9 mouse cellular contexts compared by ENCODE assay signal in the genomic region with DNA sequence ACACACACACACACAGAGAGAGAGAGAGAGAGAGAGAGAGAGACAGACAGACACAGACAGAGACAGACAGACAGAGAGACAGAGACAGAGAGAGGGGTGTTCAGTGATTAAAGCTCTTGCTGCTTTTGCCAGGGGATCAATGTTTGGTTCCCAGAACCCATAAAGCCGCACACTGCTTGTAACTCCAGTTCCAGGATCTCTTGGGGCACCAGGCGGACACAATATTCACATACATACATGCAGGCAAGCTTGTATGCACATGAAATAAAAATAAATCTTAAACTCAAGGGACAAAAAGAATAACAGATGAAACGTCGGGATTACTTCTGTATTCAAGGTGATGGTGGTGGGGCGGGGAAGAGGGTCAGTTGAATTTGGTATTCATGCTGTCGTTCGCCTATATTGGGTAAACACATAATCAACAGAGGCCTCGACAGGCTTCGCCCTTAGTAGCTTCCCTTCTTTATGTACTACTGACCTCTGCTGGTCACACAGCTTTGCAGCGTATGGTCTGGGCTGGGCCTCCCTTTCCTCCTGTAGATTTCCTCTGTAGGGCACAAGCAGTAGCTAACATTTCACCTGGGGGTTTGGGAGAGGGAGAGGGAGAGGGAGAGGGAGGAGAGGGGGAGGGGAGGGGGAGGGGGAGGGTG. TPM values are rescaled to one million over a fixed set of nuclear protein-coding genes. Genes with fewer than 3 reads are reported as not detected.
DNase-seq lines count a peak whose midpoint lies in the region; ATAC-seq and TF ChIP-seq lines count a peak whose summit lies in the region.
"Had no signal": no experiment of that assay in that cellular context is flagged by ENCODE, and none has a peak within 500 bp of the region (broad histone marks: within the 10 kb centered on the region; RNA-seq: fewer than 3 reads in every experiment).

No protein-coding gene starts in this region.

- DNase-seq in CD8-positive naive resting alpha-beta T cell, adult 2 months (ENCODE audit: low read depth in 2 of 2, low spot score in 2 of 2) = peak; percentile 28 to 59
- peak; percentile 5 for DNase-seq in c-Kit-negative CD71-positive TER-119-positive erythroid progenitor cells, embryonic 14.5 days (ENCODE audit: low read depth, low spot score)
- DNase-seq in fibroblast of lung, adult 2 months (ENCODE audit: low read depth) = peak; percentile 58
- DNase-seq in kidney, postnatal 14 days = peak; percentile 80
- DNase-seq in neural tube, embryonic 10.5 days (ENCODE audit: extremely low spot score, low spot score) = peak; percentile 78
- DNase-seq in stomach, postnatal 0 days (ENCODE audit: low spot score) = peak; percentile 78

- peak; percentile 95 for ATAC-seq in heart, embryonic 15.5 days (replicated peaks; ENCODE audit: insufficient number of reproducible peaks, insufficient read depth, low FRiP score, low read depth)
- ATAC-seq in liver, embryonic 12.5 days = peak; percentile 92
- ATAC-seq in stomach, postnatal 0 days (ENCODE audit: low FRiP score, low TSS enrichment) = peak; percentile 97

- H3K9me3 ChIP-seq in heart, embryonic 15.5 days (replicated peaks) = no peaks in the 10 kb centered on the region
- no peaks in the 10 kb centered on the region for H3K9me3 ChIP-seq in liver, embryonic 12.5 days (replicated peaks)
- no peaks in the 10 kb centered on the region for H3K9me3 ChIP-seq in stomach, postnatal 0 days (ENCODE audit: control insufficient read depth, low read length)

- H3K4me3 ChIP-seq in heart, embryonic 15.5 days = no peak overlapping the region
- H3K4me3 ChIP-seq in liver, embryonic 12.5 days = peak overlapping the region; percentile 33
- no peak overlapping the region for H3K4me3 ChIP-seq in stomach, postnatal 0 days (ENCODE audit: low read depth, low read length)

- H3K9ac ChIP-seq in heart, embryonic 15.5 days = no peak overlapping the region
- peak overlapping the region; percentile 66; the same call in 1 of the 2 replicates for H3K9ac ChIP-seq in liver, embryonic 12.5 days
- no peak overlapping the region for H3K9ac ChIP-seq in stomach, postnatal 0 days (ENCODE audit: low read length)

- no peak overlapping the region for H3K27ac ChIP-seq in heart, embryonic 15.5 days
- H3K27ac ChIP-seq in liver, embryonic 12.5 days = no peak overlapping the region
- H3K27ac ChIP-seq in stomach, postnatal 0 days (replicated peaks) = no peak overlapping the region
- H3K27ac ChIP-seq: macrophage had no signal

- 12% methylated on average over 10 of the region's 10 CpGs for WGBS in heart, embryonic 15.5 days
- WGBS in liver, embryonic 12.5 days (ENCODE audit: insufficient replicate concordance) = 10% methylated on average over 10 of the region's 10 CpGs
- WGBS in stomach, postnatal 0 days = 12% methylated on average over 10 of the region's 10 CpGs

- H3K36me3 ChIP-seq in heart, embryonic 15.5 days = no peaks in the 10 kb centered on the region
- H3K36me3 ChIP-seq in liver, embryonic 12.5 days = peaks cover 12% of the 10 kb centered on the region
- no peaks in the 10 kb centered on the region for H3K36me3 ChIP-seq in stomach, postnatal 0 days (ENCODE audit: control insufficient read depth, insufficient read depth, low read length)

- peak overlapping the region; percentile 71 for H3K4me2 ChIP-seq in heart, embryonic 15.5 days
- H3K4me2 ChIP-seq in liver, embryonic 12.5 days = peak overlapping the region; percentile 61
- no peak overlapping the region for H3K4me2 ChIP-seq in stomach, postnatal 0 days (replicated peaks; ENCODE audit: low read depth)

- peak; percentile 94 for TF ChIP-seq CTCF in stomach, postnatal 0 days (IDR thresholded peaks at IDR 0.05; ENCODE audit: low read depth)

- TF ChIP-seq EP300 in stomach, postnatal 0 days (optimal IDR thresholded peaks at IDR 0.05) = no peak

- H3K4me1 ChIP-seq in heart, embryonic 15.5 days (replicated peaks) = peaks cover 5% of the 10 kb centered on the region
- peaks cover 11% of the 10 kb centered on the region for H3K4me1 ChIP-seq in liver, embryonic 12.5 days
- H3K4me1 ChIP-seq in stomach, postnatal 0 days (replicated peaks; ENCODE audit: control insufficient read depth, insufficient read depth) = no peaks in the 10 kb centered on the region

- no peaks in the 10 kb centered on the region for H3K27me3 ChIP-seq in heart, embryonic 15.5 days
- H3K27me3 ChIP-seq in liver, embryonic 12.5 days (replicated peaks) = no peaks in the 10 kb centered on the region
- no peaks in the 10 kb centered on the region for H3K27me3 ChIP-seq in stomach, postnatal 0 days (ENCODE audit: control insufficient read depth, insufficient read depth, low read length)

RNA-seq across cellular contexts. Expression of a gene that starts 6.9 kb away (rescaled TPM):
- not detected in 2 replicates for polyA plus RNA-seq in heart, embryonic 15.5 days (2015; fragmentation: Nextera tagmentation; extraction: Ambion mirVana)
- not detected in 2 replicates for polyA plus RNA-seq in liver, embryonic 12.5 days (2016; fragmentation: Nextera tagmentation; extraction: Ambion mirVana)
- polyA plus RNA-seq in stomach, postnatal 0 days (2015; fragmentation: Nextera tagmentation; extraction: Ambion mirVana) = not detected in 2 replicates
- polyA plus RNA-seq: macrophage had no signal

RNA-seq across cellular contexts. Expression of a gene that starts 26.0 kb away (rescaled TPM):
- 0.06 TPM in 1 of 2 replicates, not detected in the other for polyA plus RNA-seq in heart, embryonic 15.5 days (2015; fragmentation: Nextera tagmentation; extraction: Ambion mirVana)
- polyA plus RNA-seq in liver, embryonic 12.5 days (2016; fragmentation: Nextera tagmentation; extraction: Ambion mirVana) = not detected in 2 replicates
- not detected in 2 replicates for polyA plus RNA-seq in stomach, postnatal 0 days (2015; fragmentation: Nextera tagmentation; extraction: Ambion mirVana)
- polyA plus RNA-seq: macrophage had no signal

Comparison
In these comparisons a context has a peak if more than half of its experiments do, and no peak if none do; other contexts are left out.
1. DNase-seq: peak in every context shown above with its lines; median percentile 80 in kidney, postnatal 14 days; 78 in neural tube, embryonic 10.5 days; 78 in stomach, postnatal 0 days; 58 in fibroblast of lung, adult 2 months; 44 in CD8-positive naive resting alpha-beta T cell, adult 2 months; 5 in c-Kit-negative CD71-positive TER-119-positive erythroid progenitor cells, embryonic 14.5 days.